Comparison of ENCODE assay signal across 11 mouse cellular contexts in the genomic region with DNA sequence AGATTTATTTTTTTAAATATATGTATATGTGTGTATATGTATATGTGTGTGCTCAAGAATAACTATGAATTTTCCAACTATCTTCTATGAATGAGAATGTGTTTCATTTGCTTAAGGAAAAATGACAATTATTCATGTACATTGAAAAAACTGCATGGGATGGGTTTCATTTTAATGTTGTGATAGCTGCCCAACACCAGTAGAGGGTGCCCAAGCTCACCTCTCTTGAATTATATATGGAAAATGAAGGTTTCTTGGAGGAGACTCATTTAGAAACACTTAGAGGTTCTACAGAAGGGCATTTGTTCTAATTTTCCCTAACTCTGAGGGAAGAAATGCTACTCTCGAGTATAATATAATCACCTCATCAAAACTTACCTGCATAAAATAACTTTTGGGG. TPM values are rescaled to one million over a fixed set of nuclear protein-coding genes. Genes with fewer than 3 reads are reported as not detected.
DNase-seq lines count a peak whose midpoint lies in the region; ATAC-seq and TF ChIP-seq lines count a peak whose summit lies in the region.
"Had no signal": no experiment of that assay in that cellular context is flagged by ENCODE, and none has a peak within 500 bp of the region (broad histone marks: within the 10 kb centered on the region; RNA-seq: fewer than 3 reads in every experiment).

No protein-coding gene starts in this region.

- H3K27ac ChIP-seq in hindbrain, embryonic 14.5 days: no peak overlapping the region
- no peak overlapping the region for H3K27ac ChIP-seq in hindbrain, embryonic 10.5 days
- H3K27ac ChIP-seq in stomach, postnatal 0 days (replicated peaks): no peak overlapping the region
- H3K27ac ChIP-seq: limb, embryonic 12.5 days had no signal

- no peak overlapping the region for H3K9ac ChIP-seq in hindbrain, embryonic 14.5 days
- H3K9ac ChIP-seq in stomach, postnatal 0 days (ENCODE audit: low read length): no peak overlapping the region
- H3K9ac ChIP-seq: limb, embryonic 12.5 days had no signal

- 86% methylated on average over 1 of the region's 1 CpGs for WGBS in hindbrain, embryonic 14.5 days
- 81% methylated on average over 1 of the region's 1 CpGs for WGBS in hindbrain, embryonic 10.5 days
- 70% methylated on average over 1 of the region's 1 CpGs for WGBS in stomach, postnatal 0 days

- no peaks in the 10 kb centered on the region for H3K4me1 ChIP-seq in hindbrain, embryonic 14.5 days (replicated peaks; ENCODE audit: control insufficient read depth, insufficient read depth, low read length)
- no peaks in the 10 kb centered on the region for H3K4me1 ChIP-seq in hindbrain, embryonic 10.5 days (replicated peaks)
- no peaks in the 10 kb centered on the region for H3K4me1 ChIP-seq in stomach, postnatal 0 days (replicated peaks; ENCODE audit: control insufficient read depth, insufficient read depth)

- H3K36me3 ChIP-seq in hindbrain, embryonic 14.5 days (replicated peaks; ENCODE audit: control insufficient read depth, insufficient read depth): no peaks in the 10 kb centered on the region
- H3K36me3 ChIP-seq in hindbrain, embryonic 10.5 days: peaks cover 87% of the 10 kb centered on the region
- H3K36me3 ChIP-seq in stomach, postnatal 0 days (ENCODE audit: control insufficient read depth, insufficient read depth, low read length): no peaks in the 10 kb centered on the region
- H3K36me3 ChIP-seq: limb, embryonic 12.5 days had no signal

- peak; percentile 70 for TF ChIP-seq CTCF in stomach, postnatal 0 days (IDR thresholded peaks at IDR 0.05; ENCODE audit: low read depth)

- ATAC-seq in hindbrain, embryonic 14.5 days (ENCODE audit: low FRiP score): no peak
- ATAC-seq in stomach, postnatal 0 days (ENCODE audit: low FRiP score, low TSS enrichment): no peak

- H3K27me3 ChIP-seq in hindbrain, embryonic 14.5 days (ENCODE audit: control insufficient read depth, insufficient read depth, low read length): no peaks in the 10 kb centered on the region
- no peaks in the 10 kb centered on the region for H3K27me3 ChIP-seq in hindbrain, embryonic 10.5 days (ENCODE audit: insufficient read depth, poor library complexity, severe bottlenecking)
- no peaks in the 10 kb centered on the region for H3K27me3 ChIP-seq in stomach, postnatal 0 days (ENCODE audit: control insufficient read depth, insufficient read depth, low read length)
- H3K27me3 ChIP-seq: limb, embryonic 12.5 days had no signal

- H3K9me3 ChIP-seq in hindbrain, embryonic 14.5 days (ENCODE audit: control insufficient read depth, low read length): no peaks in the 10 kb centered on the region
- no peaks in the 10 kb centered on the region for H3K9me3 ChIP-seq in hindbrain, embryonic 10.5 days
- no peaks in the 10 kb centered on the region for H3K9me3 ChIP-seq in stomach, postnatal 0 days (ENCODE audit: control insufficient read depth, low read length)
- H3K9me3 ChIP-seq: limb, embryonic 12.5 days had no signal

- no peak overlapping the region for H3K4me2 ChIP-seq in hindbrain, embryonic 14.5 days (replicated peaks)
- H3K4me2 ChIP-seq in stomach, postnatal 0 days (replicated peaks; ENCODE audit: low read depth): no peak overlapping the region
- H3K4me2 ChIP-seq: limb, embryonic 12.5 days had no signal

- DNase-seq in hindbrain, embryonic 14.5 days (ENCODE audit: low spot score): peak; percentile 68
- no peak for DNase-seq in hindbrain, embryonic 10.5 days (ENCODE audit: low spot score)
- peak; percentile 38 to 42 for DNase-seq in right cerebral cortex, adult 2 months (ENCODE audit: low spot score in 2 of 2)
- DNase-seq in right cerebral cortex, postnatal 4 days: no peak
- peak; percentile 51 for DNase-seq in ZHBTc4 (ENCODE audit: low read depth, low spot score)
- DNase-seq in stomach, postnatal 0 days (ENCODE audit: low spot score): no peak
- DNase-seq in spleen, adult 12 weeks (ENCODE audit: low spot score): no peak
- no peak for DNase-seq in c-Kit-positive CD71-positive TER-119-positive erythroid progenitor cells, embryonic 14.5 days (ENCODE audit: low spot score)
- DNase-seq: kidney, adult 18-20 months had no signal

- H3K4me3 ChIP-seq in hindbrain, embryonic 14.5 days (replicated peaks; ENCODE audit: low read length): no peak overlapping the region
- H3K4me3 ChIP-seq in hindbrain, embryonic 10.5 days: no peak overlapping the region
- no peak overlapping the region for H3K4me3 ChIP-seq in stomach, postnatal 0 days (ENCODE audit: low read depth, low read length)
- H3K4me3 ChIP-seq: erythroblast, embryonic 14.5 days; limb, embryonic 12.5 days had no signal

- no peak for TF ChIP-seq EP300 in stomach, postnatal 0 days (optimal IDR thresholded peaks at IDR 0.05)

RNA-seq across cellular contexts. Expression of a gene that starts 35.7 kb away (rescaled TPM):
- polyA plus RNA-seq in hindbrain, embryonic 14.5 days (2014; fragmentation: Nextera tagmentation; extraction: Ambion mirVana): 18.1 and 18.3 TPM in 2 replicates
- polyA plus RNA-seq in hindbrain, embryonic 10.5 days (2016; fragmentation: Nextera tagmentation; extraction: Ambion mirVana): 5.4 and 6.1 TPM in 2 replicates
- 1.1 and 1.4 TPM in 2 replicates for polyA plus RNA-seq in stomach, postnatal 0 days (2015; fragmentation: Nextera tagmentation; extraction: Ambion mirVana)
- polyA plus RNA-seq: erythroblast, embryonic 14.5 days had no signal

Comparison
In these comparisons a context has a peak if more than half of its experiments do, and no peak if none do; other contexts are left out.
1. DNase-seq: peak in hindbrain, embryonic 14.5 days (single experiment), right cerebral cortex, adult 2 months (2 of 2) and ZHBTc4 (single experiment); none in hindbrain, embryonic 10.5 days (single experiment), right cerebral cortex, postnatal 4 days (single experiment), stomach, postnatal 0 days (single experiment), spleen, adult 12 weeks (single experiment) and c-Kit-positive CD71-positive TER-119-positive erythroid progenitor cells, embryonic 14.5 days (single experiment).